Mouse (Mus musculus): ENCODE data around the gene Kdm1a. TPM values are rescaled to one million over a fixed set of nuclear protein-coding genes. Genes with fewer than 3 reads are reported as not detected.

Gene Kdm1a
- 7.0 and 8.2 TPM in 2 replicates for polyA plus RNA-seq (2012; rRNA removed)

DNA sequence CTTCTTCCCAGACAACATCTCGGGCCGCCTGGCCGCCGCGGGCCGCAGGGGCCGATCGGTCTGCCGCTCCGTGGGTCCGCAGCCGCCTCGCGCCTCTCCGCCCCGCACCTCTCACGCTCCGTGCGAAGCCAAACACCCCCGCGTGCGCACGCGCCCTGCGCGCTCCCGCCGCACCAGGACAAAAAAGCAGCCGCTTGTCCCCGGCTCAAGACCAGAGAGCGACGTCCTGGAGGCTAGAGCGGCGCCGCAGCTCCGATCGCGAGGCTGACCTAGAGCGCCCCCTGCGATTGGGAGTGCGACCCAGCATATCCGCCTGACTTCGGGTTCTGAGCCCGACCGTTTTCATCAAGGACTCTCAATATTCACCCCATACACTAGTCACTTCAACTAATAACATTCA, at the start of gene Kdm1a:
Gene Kdm1a (minus strand): TSS at position 156 of the 400 bp plus-strand sequence.

DNA sequence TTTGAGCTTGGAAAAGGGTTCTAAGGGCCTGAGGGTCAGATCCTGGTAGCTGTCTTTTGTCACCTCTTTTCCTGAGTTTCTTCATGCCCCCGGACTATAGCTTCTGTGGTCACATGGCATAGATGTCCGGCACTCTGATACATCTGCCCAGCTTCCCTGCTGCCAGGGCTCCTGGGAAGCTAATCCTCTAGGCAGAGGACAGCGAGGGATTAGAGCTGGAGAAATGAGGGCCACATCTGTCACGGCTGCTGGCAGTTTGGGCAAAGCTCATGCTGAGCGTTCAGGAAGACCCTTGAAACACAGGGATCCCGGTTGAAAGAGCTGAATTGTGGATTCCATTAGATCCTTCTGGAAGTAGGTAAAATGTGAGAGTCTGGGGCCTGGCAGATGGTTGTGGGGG, 19.9 kb upstream of the Kdm1a start, which contains the start of gene Lactbl1:
Gene Lactbl1 (plus strand): TSS at position 234 of the 400 bp plus-strand sequence.

GRCm38 (mm10) chr4:136610387-136610856, 7.9 kb upstream of the Kdm1a start, which contains the start of gene Tex46:
Gene Tex46, plus strand, starts transcription at chr4:136610437.

Other genes starting within 250 kb of the Kdm1a start
- gene Htr1d, start 179.2 kb downstream of the Kdm1a start, polyA plus RNA-seq (2012; rRNA removed) = 0.05 and 0.15 TPM in 2 replicates
- gene 6030445D17Rik, start 140.5 kb downstream of the Kdm1a start, polyA plus RNA-seq (2012; rRNA removed) = 0.12 and 0.14 TPM in 2 replicates
- gene Luzp1, start 133.0 kb downstream of the Kdm1a start, polyA plus RNA-seq (2012; rRNA removed) = 2.5 and 3.1 TPM in 2 replicates
- not detected in 2 replicates for gene Tex46, start 7.7 kb upstream of the Kdm1a start, polyA plus RNA-seq (2012; rRNA removed)
- gene Lactbl1, start 19.9 kb upstream of the Kdm1a start, polyA plus RNA-seq (2012; rRNA removed) = not detected in 2 replicates
- gene Ephb2, start 233.3 kb upstream of the Kdm1a start, polyA plus RNA-seq (2012; rRNA removed) = 12.2 and 13.5 TPM in 2 replicates